Mouse (Mus musculus) stomach, embryonic 15.5 days (tissue): ENCODE measurements around the gene Gm12794. TPM values are rescaled to one million over a fixed set of nuclear protein-coding genes. Genes with fewer than 3 reads are reported as not detected.
"Not testable (repeated sequence)": the region's sequence is repeated elsewhere in the genome, so short reads cannot be mapped to it uniquely, and the experiment has no call there.

Experiments used
- ATAC-seq: fragments of 200-750 bp; cut with Nextera tagmentation; 2 replicates; pipeline ENCODE4 v1.8.0; 2017; ENCODE audit warnings: low read depth, moderate number of reproducible peaks, moderate TSS enrichment; ENCODE audit not compliant: insufficient read depth, low FRiP score
- H3K27ac ChIP-seq: fragments of 300-500 bp; sonication (generic); 2 replicates; pipeline ENCODE4 v1.5.1; 2015; ENCODE audit warnings: mild to moderate bottlenecking, inconsistent platforms
- H3K27me3 ChIP-seq: fragments of 300-500 bp; sonication (generic); replicated peaks from 2 replicates; pipeline ENCODE4 v1.6.1; 2015; ENCODE audit warnings: inconsistent platforms
- H3K36me3 ChIP-seq: fragments of 300-500 bp; sonication (generic); 2 replicates; pipeline ENCODE4 v1.6.1; 2015; ENCODE audit warnings: inconsistent platforms
- H3K4me1 ChIP-seq: fragments of 300-500 bp; sonication (generic); 2 replicates; pipeline ENCODE4 v1.6.1; 2015; ENCODE audit warnings: inconsistent platforms
- H3K4me2 ChIP-seq: fragments of 300-500 bp; sonication (generic); 2 replicates; pipeline ENCODE4 v1.6.1; 2015; ENCODE audit warnings: mild to moderate bottlenecking, inconsistent platforms
- H3K4me3 ChIP-seq: fragments of 300-500 bp; sonication (generic); replicated peaks from 2 replicates; pipeline ENCODE4 v1.5.1; 2015; ENCODE audit warnings: inconsistent platforms
- H3K9ac ChIP-seq: fragments of 300-500 bp; sonication (generic); 2 replicates; pipeline ENCODE4 v1.6.1; 2015; ENCODE audit warnings: inconsistent platforms
- H3K9me3 ChIP-seq: fragments of 300-500 bp; sonication (generic); 2 replicates; pipeline ENCODE4 v1.6.1; 2016; ENCODE audit warnings: inconsistent platforms
- WGBS: fragments of 180-500 bp; shearing (Covaris S2); methylation state at CpG from one replicate; pipeline ENCODE4 v1.1.7; 2015; 5-methylcytosine and 5-hydroxymethylcytosine counted together
- polyA plus RNA-seq: library from polyadenylated mRNA; unstranded; fragments of >200 nt; fragmentation: Nextera tagmentation; extraction: Ambion mirVana; gene quantifications from 2 replicates; pipeline ENCODE4 v1.2.1, GENCODE M21; 2015

Gm12794 gene
- polyA plus RNA-seq, result not detected in 2 replicates

- not testable (repeated sequence) for H3K9ac ChIP-seq, H3K27ac ChIP-seq, H3K9me3 ChIP-seq, ATAC-seq, H3K4me1 ChIP-seq, H3K4me2 ChIP-seq, H3K27me3 ChIP-seq, H3K4me3 ChIP-seq, H3K36me3 ChIP-seq
- WGBS, result 73% methylated on average over 2 of the region's 2 CpGs
These were observed at the start of gene Gm12794 for GRCm38 (mm10) chr4:101940107-101940506. Gm12794 (plus strand) TSS chr4:101940407.

- Histone ChIP-seq H3K4me3 (no peak within 1 kb of the TSS), H3K9ac (no peak within 1 kb of the TSS), H3K27me3 (no peaks in the 10 kb centered on the region), H3K9me3 (no peaks in the 10 kb centered on the region), H3K36me3 (no peaks in the 10 kb centered on the region), H3K4me2 (no peak within 1 kb of the TSS), H3K27ac (no peak within 1 kb of the TSS), H3K4me1 (no peaks in the 10 kb centered on the region)
- WGBS, result 72% methylated on average over 7 of the region's 7 CpGs
- ATAC-seq, result no peak
These were observed 46.4 kb upstream of the Gm12794 start, which contains the start of gene C130073F10Rik for GRCm38 (mm10) chr4:101893656-101894420. C130073F10Rik (minus strand) TSS chr4:101893789.

- H3K27me3 ChIP-seq, H3K4me3 ChIP-seq, ATAC-seq, H3K9me3 ChIP-seq, H3K27ac ChIP-seq, H3K4me1 ChIP-seq, H3K9ac ChIP-seq, H3K4me2 ChIP-seq, H3K36me3 ChIP-seq: not testable (repeated sequence)
- 80% methylated on average over 2 of the region's 2 CpGs for WGBS
These were observed 31.4 kb upstream of the Gm12794 start, which contains the start of gene Gm12800 for GRCm38 (mm10) chr4:101908821-101909220. Gm12800 (plus strand) TSS chr4:101909121.

- H3K9ac ChIP-seq, H3K9me3 ChIP-seq, H3K4me2 ChIP-seq, H3K27me3 ChIP-seq, H3K4me1 ChIP-seq, H3K27ac ChIP-seq, H3K4me3 ChIP-seq, ATAC-seq, H3K36me3 ChIP-seq: not testable (repeated sequence)
- 73% methylated on average over 1 of the region's 5 CpGs for WGBS
These were observed 40.7 kb downstream of the Gm12794 start, which contains the start of gene Gm12790 for GRCm38 (mm10) chr4:101980949-101981348. Gm12790 (minus strand) TSS chr4:101981049.

GRCm38 (mm10) chr4:101985678-101986077 lies 45.5 kb downstream of the Gm12794 start:
- ATAC-seq, result no peak
- H3K4me1 ChIP-seq, result no peaks in the 10 kb centered on the region
- H3K9ac ChIP-seq, result no peak overlapping the region
- no peak overlapping the region for H3K27ac ChIP-seq
- 76% methylated on average over 5 of the region's 5 CpGs for WGBS
- H3K4me3 ChIP-seq, result no peak overlapping the region
- H3K9me3 ChIP-seq, result no peaks in the 10 kb centered on the region
- H3K27me3 ChIP-seq, result no peaks in the 10 kb centered on the region
- H3K36me3 ChIP-seq, result no peaks in the 10 kb centered on the region
- no peak overlapping the region for H3K4me2 ChIP-seq

- WGBS, result 85% methylated on average over 2 of the region's 2 CpGs
- H3K27ac ChIP-seq, H3K4me1 ChIP-seq, H3K9ac ChIP-seq, H3K4me2 ChIP-seq, H3K27me3 ChIP-seq, ATAC-seq, H3K36me3 ChIP-seq, H3K4me3 ChIP-seq, H3K9me3 ChIP-seq: not testable (repeated sequence)
These were observed 46.1 kb downstream of the Gm12794 start, which contains the start of gene Gm12789 for GRCm38 (mm10) chr4:101986326-101986725. Gm12789 (plus strand) TSS chr4:101986626.

Other genes starting within 250 kb of the Gm12794 start
- gene Lepr, start 223.0 kb upstream of the Gm12794 start, polyA plus RNA-seq, result 2.3 and 3.0 TPM in 2 replicates
- gene B020004J07Rik, start 96.4 kb upstream of the Gm12794 start, polyA plus RNA-seq, result not detected in 2 replicates
- not detected in 2 replicates for gene C130073F10Rik, start 46.6 kb upstream of the Gm12794 start, polyA plus RNA-seq
- gene Gm12800, start 31.3 kb upstream of the Gm12794 start, polyA plus RNA-seq, result not detected in 2 replicates
- not detected in 2 replicates for gene Gm12790, start 40.6 kb downstream of the Gm12794 start, polyA plus RNA-seq
- not detected in 2 replicates for gene Gm12789, start 46.2 kb downstream of the Gm12794 start, polyA plus RNA-seq
- gene Pde4b, start 147.1 kb downstream of the Gm12794 start, polyA plus RNA-seq, result 12.1 and 12.5 TPM in 2 replicates